Comparison of ENCODE assay signal across 32 mouse cellular contexts in the genomic region with DNA sequence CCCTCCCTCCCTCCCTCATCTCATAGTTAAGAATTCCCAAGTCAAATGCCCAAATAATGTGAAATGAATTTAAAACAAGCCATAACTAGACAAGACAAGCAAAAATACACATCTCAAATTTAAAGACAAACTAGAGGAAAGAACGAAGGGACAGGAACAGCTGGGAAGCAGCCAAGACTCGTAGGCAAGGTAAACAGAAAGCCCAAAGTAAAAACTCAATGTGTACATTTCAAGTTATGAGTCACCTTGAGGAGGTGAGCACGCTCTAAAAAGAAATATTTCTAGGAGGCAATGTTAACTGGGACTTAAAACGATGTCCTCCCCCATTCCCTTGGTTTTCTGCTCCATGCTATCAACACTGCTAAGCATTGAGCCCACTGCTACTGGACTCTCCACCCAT.
A peak's percentile ranks its signal among the peaks of the same experiment; 100 is the strongest.
DNase-seq lines count a peak whose midpoint lies in the region; ATAC-seq lines count a peak whose summit lies in the region.
"Had no signal": no experiment of that assay in that cellular context is flagged by ENCODE, and none has a peak within 500 bp of the region (broad histone marks: within the 10 kb centered on the region; RNA-seq: fewer than 3 reads in every experiment).

No protein-coding gene starts in this region.

- no peaks in the 10 kb centered on the region for H3K9me3 ChIP-seq in embryonic facial prominence, embryonic 14.5 days (ENCODE audit: control insufficient read depth, low read length)
- H3K9me3 ChIP-seq in embryonic facial prominence, embryonic 10.5 days, result no peaks in the 10 kb centered on the region
- H3K9me3 ChIP-seq in lung, embryonic 15.5 days, result no peaks in the 10 kb centered on the region
- H3K9me3 ChIP-seq: forebrain, embryonic 13.5 days; hindbrain, embryonic 12.5 days; liver, embryonic 12.5 days had no signal

- no peaks in the 10 kb centered on the region for H3K36me3 ChIP-seq in embryonic facial prominence, embryonic 14.5 days (ENCODE audit: control insufficient read depth, insufficient read depth, low read length)
- no peaks in the 10 kb centered on the region for H3K36me3 ChIP-seq in embryonic facial prominence, embryonic 10.5 days (replicated peaks)
- H3K36me3 ChIP-seq in lung, embryonic 15.5 days, result no peaks in the 10 kb centered on the region
- H3K36me3 ChIP-seq: hindbrain, embryonic 12.5 days; liver, embryonic 12.5 days had no signal

- 52% methylated on average over 4 of the region's 4 CpGs for WGBS in embryonic facial prominence, embryonic 14.5 days
- 73% methylated on average over 4 of the region's 4 CpGs for WGBS in embryonic facial prominence, embryonic 10.5 days
- WGBS in lung, embryonic 15.5 days, result 34% methylated on average over 4 of the region's 4 CpGs

- H3K27ac ChIP-seq in embryonic facial prominence, embryonic 14.5 days (replicated peaks; ENCODE audit: low read depth, low read length), result no peak overlapping the region
- H3K27ac ChIP-seq in embryonic facial prominence, embryonic 10.5 days (replicated peaks), result no peak overlapping the region
- 0 out of 2 replicates have a peak overlapping the region, but pooled peaks have one; percentile 38 for H3K27ac ChIP-seq in lung, embryonic 15.5 days
- H3K27ac ChIP-seq: forebrain, embryonic 13.5 days; hindbrain, embryonic 12.5 days; hindbrain, postnatal 0 days; layer of hippocampus, adult 2 months; left cerebral cortex, adult 2 months; liver, embryonic 12.5 days had no signal

- no peak overlapping the region for H3K9ac ChIP-seq in embryonic facial prominence, embryonic 14.5 days (ENCODE audit: low read depth, low read length)
- H3K9ac ChIP-seq in lung, embryonic 15.5 days, result no peak overlapping the region
- H3K9ac ChIP-seq: forebrain, embryonic 13.5 days; hindbrain, embryonic 12.5 days; liver, embryonic 12.5 days; liver, postnatal 0 days had no signal

- DNase-seq in embryonic facial prominence, embryonic 14.5 days (ENCODE audit: low spot score), result peak; percentile 40
- no peak for DNase-seq in embryonic facial prominence, embryonic 10.5 days (ENCODE audit: low spot score)
- no peak for DNase-seq in lung, postnatal 25 days (ENCODE audit: low spot score)
- peak; percentile 6 to 23 for DNase-seq in urinary bladder, adult 18-20 months (ENCODE audit: low spot score in 2 of 2)
- no peak for DNase-seq in urinary bladder, postnatal 4 days (ENCODE audit: low spot score in 2 of 2)
- peak; percentile 2 for DNase-seq in telencephalon, adult 2 months (ENCODE audit: low read depth, low spot score)
- no peak for DNase-seq in layer of hippocampus, adult 18-20 months (ENCODE audit: low spot score in 2 of 2)
- DNase-seq: adrenal gland, adult 2 months; adrenal gland, postnatal 36 days; cerebellum, adult 2 months; cerebellum, postnatal 14 days; gastrocnemius, postnatal 10 days; heart, postnatal 36 days; kidney, adult 9 months; kidney, postnatal 10 days; left cerebral cortex, postnatal 4 days; liver, postnatal 0 days; right cerebral cortex, postnatal 4 days; thymus, adult 18-20 months; thymus, postnatal 25 days had no signal

- no peaks in the 10 kb centered on the region for H3K4me1 ChIP-seq in embryonic facial prominence, embryonic 14.5 days (ENCODE audit: control insufficient read depth, insufficient read depth, low read length)
- peaks cover 4% of the 10 kb centered on the region for H3K4me1 ChIP-seq in embryonic facial prominence, embryonic 10.5 days
- no peaks in the 10 kb centered on the region for H3K4me1 ChIP-seq in lung, embryonic 15.5 days
- H3K4me1 ChIP-seq: hindbrain, embryonic 12.5 days; liver, embryonic 12.5 days had no signal

- H3K27me3 ChIP-seq in embryonic facial prominence, embryonic 14.5 days (replicated peaks; ENCODE audit: control insufficient read depth, insufficient read depth, low read length), result no peaks in the 10 kb centered on the region
- no peaks in the 10 kb centered on the region for H3K27me3 ChIP-seq in embryonic facial prominence, embryonic 10.5 days (replicated peaks; ENCODE audit: low read depth, poor library complexity, severe bottlenecking)
- no peaks in the 10 kb centered on the region for H3K27me3 ChIP-seq in lung, embryonic 15.5 days
- H3K27me3 ChIP-seq: CH12.LX; forebrain, embryonic 13.5 days; hindbrain, embryonic 12.5 days; liver, embryonic 12.5 days had no signal

- no peak for ATAC-seq in embryonic facial prominence, embryonic 14.5 days (ENCODE audit: low read depth)
- no peak for ATAC-seq in lung, embryonic 15.5 days (ENCODE audit: borderline replicate concordance, extremely low read depth, low FRiP score, low TSS enrichment)
- ATAC-seq: activated CD4-positive, CD25-positive, alpha-beta regulatory T cell, adult 4 months; forebrain, embryonic 13.5 days; hindbrain, postnatal 0 days; intestine, postnatal 0 days; liver, embryonic 12.5 days; liver, postnatal 0 days; midbrain, embryonic 16.5 days had no signal

- no peak overlapping the region for H3K4me3 ChIP-seq in embryonic facial prominence, embryonic 14.5 days (ENCODE audit: low read depth, low read length)
- no peak overlapping the region for H3K4me3 ChIP-seq in embryonic facial prominence, embryonic 10.5 days
- H3K4me3 ChIP-seq in lung, embryonic 15.5 days, result no peak overlapping the region
- H3K4me3 ChIP-seq: forebrain, embryonic 13.5 days; hindbrain, embryonic 12.5 days; layer of hippocampus, adult 2 months; left cerebral cortex, adult 2 months; liver, embryonic 12.5 days had no signal

- no peak overlapping the region for H3K4me2 ChIP-seq in embryonic facial prominence, embryonic 14.5 days (ENCODE audit: low read depth, low read length)
- no peak overlapping the region for H3K4me2 ChIP-seq in lung, embryonic 15.5 days
- H3K4me2 ChIP-seq: forebrain, embryonic 13.5 days; hindbrain, embryonic 12.5 days; liver, embryonic 12.5 days; midbrain, embryonic 11.5 days had no signal

Comparison
In these comparisons a context has a peak if more than half of its experiments do, and no peak if none do; other contexts are left out.
1. DNase-seq: peak in embryonic facial prominence, embryonic 14.5 days (single experiment), urinary bladder, adult 18-20 months (2 of 2) and telencephalon, adult 2 months (single experiment); none in embryonic facial prominence, embryonic 10.5 days (single experiment), lung, postnatal 25 days (single experiment), urinary bladder, postnatal 4 days (0 of 2) and layer of hippocampus, adult 18-20 months (0 of 2).